ENCODE assay signal across 10 mouse cellular contexts in the genomic region with DNA sequence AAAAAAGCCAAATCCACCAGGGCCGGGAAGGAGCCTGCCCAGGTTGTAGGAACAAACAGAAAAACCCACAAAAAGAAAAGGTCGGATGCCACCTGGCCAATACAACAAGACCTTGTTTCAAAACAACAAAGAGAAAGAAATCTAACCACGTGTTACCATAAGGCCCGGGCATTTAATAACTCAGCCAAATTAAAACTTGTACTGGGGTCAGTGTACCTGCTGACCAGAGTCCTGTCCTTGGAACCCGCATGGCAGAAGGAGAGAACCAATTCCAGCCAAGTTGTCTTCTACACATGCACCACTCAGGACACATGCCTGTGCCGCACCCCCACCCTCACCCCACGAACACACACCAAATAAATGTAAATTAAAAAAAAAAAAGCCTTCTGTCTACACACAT.
"Had no signal": no experiment of that assay in that cellular context is flagged by ENCODE, and none has a peak within 500 bp of the region (broad histone marks: within the 10 kb centered on the region; RNA-seq: fewer than 3 reads in every experiment).

No protein-coding gene starts in this region.

- H3K9ac ChIP-seq: kidney, embryonic 15.5 days had no signal

- ATAC-seq: intestine, postnatal 0 days had no signal

- H3K27ac ChIP-seq: kidney, embryonic 15.5 days had no signal

- H3K9me3 ChIP-seq: kidney, embryonic 15.5 days had no signal

- H3K36me3 ChIP-seq: kidney, embryonic 15.5 days had no signal

- DNase-seq: layer of hippocampus, adult 9-11 months; lung, adult 2 months; lung, postnatal 14 days; lung, postnatal 4 days; midbrain, embryonic 14.5 days; thymus, adult 18-20 months; thymus, postnatal 36 days had no signal

- H3K4me3 ChIP-seq: kidney, embryonic 15.5 days had no signal

- H3K27me3 ChIP-seq: kidney, embryonic 15.5 days had no signal

- H3K4me2 ChIP-seq: kidney, embryonic 15.5 days; midbrain, embryonic 11.5 days had no signal
